Mouse (Mus musculus): Measurements from ENCODE around the gene Mrpl20.

Gene Mrpl20

GRCm38 (mm10) chr4:155832321-155832720 lies 29.6 kb downstream of the Mrpl20 start:
- DNase-seq, result peak in 1 of 2 experiments; percentile 35

- peak in 1 of 2 experiments; percentile 35 for DNase-seq
Observed at GRCm38 (mm10) chr4:155833234-155833633, 30.6 kb downstream of the Mrpl20 start.

- peak; percentile 89 to 91 for DNase-seq
Observed at GRCm38 (mm10) chr4:155833836-155834235, 31.2 kb downstream of the Mrpl20 start.

GRCm38 (mm10) chr4:155837404-155838010 lies 34.8 kb downstream of the Mrpl20 start:
- peak; percentile 62 to 78 for DNase-seq

GRCm38 (mm10) chr4:155838187-155839153 lies 35.8 kb downstream of the Mrpl20 start:
- peak in 1 of 2 experiments; percentile 40 for DNase-seq

GRCm38 (mm10) chr4:155839483-155839910 lies 36.8 kb downstream of the Mrpl20 start, which contains the start of gene Mxra8:
Mxra8 (plus strand) TSS chr4:155839680.
- DNase-seq, result peak; percentile 86 to 93

- peak in 1 of 2 experiments; percentile 37 for DNase-seq
Observed at GRCm38 (mm10) chr4:155840076-155841002, 37.7 kb downstream of the Mrpl20 start.

- DNase-seq, result peak; percentile 78 to 91
Observed at GRCm38 (mm10) chr4:155841003-155841454, 38.4 kb downstream of the Mrpl20 start.

GRCm38 (mm10) chr4:155841651-155842270 lies 39.1 kb downstream of the Mrpl20 start:
- DNase-seq, result peak in 1 of 2 experiments; percentile 59

GRCm38 (mm10) chr4:155843231-155843630 lies 40.6 kb downstream of the Mrpl20 start:
- DNase-seq, result peak; percentile 66 to 86

GRCm38 (mm10) chr4:155846871-155847578 lies 44.3 kb downstream of the Mrpl20 start, which contains the start of gene Dvl1:
Dvl1 (plus strand) TSS chr4:155847402.
- peak; percentile 93 to 95 for DNase-seq

- peak; percentile 71 to 84 for DNase-seq
Observed at GRCm38 (mm10) chr4:155847591-155848352, 45.1 kb downstream of the Mrpl20 start.

- peak; percentile 75 to 89 for DNase-seq
Observed at GRCm38 (mm10) chr4:155848434-155849095, 45.9 kb downstream of the Mrpl20 start.

- peak in 1 of 2 experiments; percentile 14 for DNase-seq
Observed at GRCm38 (mm10) chr4:155849391-155849790, 46.7 kb downstream of the Mrpl20 start.

- peak; percentile 60 to 70 for DNase-seq
Observed at GRCm38 (mm10) chr4:155849792-155850451, 47.2 kb downstream of the Mrpl20 start.

GRCm38 (mm10) chr4:155851368-155851767 lies 48.7 kb downstream of the Mrpl20 start:
- DNase-seq, result peak in 1 of 2 experiments; percentile 17

GRCm38 (mm10) chr4:155851951-155852411 lies 49.3 kb downstream of the Mrpl20 start:
- DNase-seq, result peak; percentile 73 to 87

GRCm38 (mm10) chr4:155853421-155853820 lies 50.7 kb downstream of the Mrpl20 start:
- DNase-seq, result peak in 1 of 2 experiments; percentile 41

GRCm38 (mm10) chr4:155854991-155855390 lies 52.3 kb downstream of the Mrpl20 start:
- DNase-seq, result peak in 1 of 2 experiments; percentile 51
